Mouse (Mus musculus): ENCODE measurements around the gene Srgap3.

DNA sequence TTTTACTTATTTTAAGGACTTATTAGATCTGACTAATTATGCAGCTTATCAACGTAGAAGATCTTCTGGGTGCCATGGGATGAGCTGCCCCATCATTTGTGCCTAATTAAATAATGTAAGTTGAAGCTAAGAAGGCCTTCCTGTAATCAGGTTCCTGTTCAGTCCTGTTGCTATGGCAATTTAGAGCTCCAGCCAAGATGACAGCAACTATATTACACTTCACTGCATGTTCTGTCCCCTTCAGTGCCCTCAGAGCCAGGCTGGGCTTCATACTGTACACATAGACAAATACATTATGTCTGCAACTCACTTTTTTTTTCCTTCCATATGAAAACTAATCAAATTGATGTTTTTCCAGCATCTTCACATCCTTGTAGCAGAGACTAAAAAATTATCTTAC, 43.1 kb upstream of the Srgap3 start:
- no peak for TF ChIP-seq CTCF (conservative IDR thresholded peaks at IDR 0.05; ENCODE audit: low read length)
- no peak for TF ChIP-seq POU5F1 (IDR thresholded peaks at IDR 0.05; ENCODE audit: borderline replicate concordance, low read length)
- no peak for TF ChIP-seq NANOG (IDR thresholded peaks at IDR 0.05; ENCODE audit: borderline replicate concordance, low read length)

All from E14TG2a.4 (cell line).